Mouse (Mus musculus) CH12.LX (cell line): ENCODE measurements around the gene Zfp46. TPM values are rescaled to one million over a fixed set of nuclear protein-coding genes. Genes with fewer than 3 reads are reported as not detected.
A peak's percentile ranks its signal among the peaks of the same experiment; 100 is the strongest.

Experiments
- DNase-seq: peaks from one replicate; pipeline ENCODE4 v3.0.0-alpha.2; 2013; ENCODE audit errors: extremely low read depth
- H3K27ac ChIP-seq: 2 replicates; pipeline ENCODE4 v1.5.1; 2012; ENCODE audit warnings: low read depth, mild to moderate bottlenecking, control low read depth, moderate library complexity; ENCODE audit not compliant: insufficient read depth
- H3K27me3 ChIP-seq: replicated peaks from 2 replicates; pipeline ENCODE3; 2012; ENCODE audit warnings: inconsistent platforms
- H3K36me3 ChIP-seq, 2 experiments: replicated peaks in 1 of 2; 2 replicates each; pipeline versions ENCODE3 to v1.6.1; 2012; ENCODE audit warnings: inconsistent platforms in 1 of 2, low read length in 1 of 2, mild to moderate bottlenecking in 1 of 2, mixed read lengths in 1 of 2, moderate library complexity in 1 of 2; ENCODE audit not compliant: control insufficient read depth in 1 of 2, insufficient read depth in 1 of 2
- H3K4me1 ChIP-seq, 2 experiments: 2 replicates each; pipeline ENCODE4 v1.6.1; 2012; ENCODE audit warnings: inconsistent platforms in 1 of 2, moderate library complexity in 1 of 2; ENCODE audit not compliant: insufficient read depth in 2 of 2, control insufficient read depth in 1 of 2
- H3K4me2 ChIP-seq: 2 replicates; pipeline ENCODE4 v1.6.1; 2012; ENCODE audit warnings: low read depth, mild to moderate bottlenecking, control low read depth; ENCODE audit not compliant: poor library complexity, insufficient read depth, severe bottlenecking
- H3K4me3 ChIP-seq, 3 experiments: fragments of 150-350 bp in 1 of 3; sonication (generic) in 1 of 3; replicated peaks in 1 of 3; 2 replicates each; pipeline versions ENCODE3 to v1.5.1; 2011 to 2012; ENCODE audit warnings: low read depth in 2 of 3, low read length in 2 of 3, mild to moderate bottlenecking in 2 of 3, moderate library complexity in 2 of 3, control low read depth in 1 of 3, improper control_type of control experiment in 1 of 3, inconsistent platforms in 1 of 3, mixed read lengths in 1 of 3; ENCODE audit not compliant: poor library complexity in 1 of 3
- H3K79me2 ChIP-seq: replicated peaks from 2 replicates; pipeline ENCODE4 v1.6.1; 2012; ENCODE audit warnings: mild to moderate bottlenecking, moderate library complexity; ENCODE audit not compliant: control insufficient read depth, poor library complexity, insufficient read depth, severe bottlenecking; ENCODE audit errors: extremely low read depth
- H3K9ac ChIP-seq: 2 replicates; pipeline ENCODE4 v1.6.1; 2012; ENCODE audit warnings: low read depth, mild to moderate bottlenecking, control low read depth, moderate library complexity; ENCODE audit not compliant: insufficient read depth
- H3K9me3 ChIP-seq: replicated peaks from 2 replicates; pipeline ENCODE3; 2012; ENCODE audit warnings: low read length, inconsistent platforms, mixed read lengths
- BHLHE40 ChIP-seq: IDR thresholded peaks from 2 replicates; pipeline ENCODE4 v1.6.1; 2011; ENCODE audit warnings: mild to moderate bottlenecking, low read depth, low read length, improper control_type of control experiment
- CHD1 ChIP-seq: IDR thresholded peaks from 2 replicates; pipeline ENCODE4 v1.6.1; 2012; ENCODE audit warnings: low read depth, low read length, improper control_type of control experiment, inconsistent platforms
- CHD2 ChIP-seq: IDR thresholded peaks from 2 replicates; pipeline ENCODE4 v1.6.1; 2011; ENCODE audit warnings: low read length, improper control_type of control experiment
- CTCF ChIP-seq, 2 experiments: IDR thresholded peaks in 1 of 2; conservative IDR thresholded peaks in 1 of 2; 2 replicates each; pipeline ENCODE4 v1.5.1; 2011 to 2012; ENCODE audit warnings: low read depth in 2 of 2, low read length in 2 of 2, improper control_type of control experiment in 1 of 2, inconsistent platforms in 1 of 2, mild to moderate bottlenecking in 1 of 2, moderate library complexity in 1 of 2
- E2F4 ChIP-seq: IDR thresholded peaks from 2 replicates; pipeline ENCODE4 v1.6.1; 2011; ENCODE audit warnings: low read depth, low read length, improper control_type of control experiment; ENCODE audit not compliant: insufficient replicate concordance
- ETS1 ChIP-seq: conservative IDR thresholded peaks from 2 replicates; pipeline ENCODE4 v1.6.1; 2012; ENCODE audit warnings: low read depth, mild to moderate bottlenecking, inconsistent platforms, low read length, improper control_type of control experiment, moderate library complexity
- HCFC1 ChIP-seq: IDR thresholded peaks from 2 replicates; pipeline ENCODE4 v1.6.1; 2012; ENCODE audit warnings: low read depth, mild to moderate bottlenecking, inconsistent platforms, low read length, improper control_type of control experiment
- MAX ChIP-seq: IDR thresholded peaks from 2 replicates; pipeline ENCODE4 v1.6.1; 2011; ENCODE audit warnings: low read length, improper control_type of control experiment
- MEF2A ChIP-seq: IDR thresholded peaks from 2 replicates; pipeline ENCODE4 v1.6.1; 2014; ENCODE audit warnings: low read depth, mild to moderate bottlenecking, inconsistent platforms, low read length, improper control_type of control experiment, borderline replicate concordance
- MYC ChIP-seq: IDR thresholded peaks from 2 replicates; pipeline ENCODE4 v1.6.1; 2011; ENCODE audit warnings: low read depth, mild to moderate bottlenecking, improper control_type of control experiment, low read length
- NRF1 ChIP-seq: IDR thresholded peaks from 2 replicates; pipeline ENCODE4 v1.6.1; 2014; ENCODE audit warnings: low read depth, mild to moderate bottlenecking, inconsistent platforms, low read length, improper control_type of control experiment, moderate library complexity
- PAX5 ChIP-seq: IDR thresholded peaks from 2 replicates; pipeline ENCODE4 v1.6.1; 2012; ENCODE audit warnings: low read length, inconsistent platforms, mixed read lengths
- POLR2A ChIP-seq: IDR thresholded peaks from 2 replicates; pipeline ENCODE4 v1.6.1; 2011; ENCODE audit warnings: low read depth, mild to moderate bottlenecking, improper control_type of control experiment, low read length
- RAD21 ChIP-seq: IDR thresholded peaks from 2 replicates; pipeline ENCODE4 v1.6.1; 2011; ENCODE audit warnings: low read depth, mild to moderate bottlenecking, low read length, improper control_type of control experiment, moderate library complexity
- RCOR1 ChIP-seq: conservative IDR thresholded peaks from 2 replicates; pipeline ENCODE4 v1.6.1; 2012; ENCODE audit warnings: low read depth, mild to moderate bottlenecking, inconsistent platforms, low read length, improper control_type of control experiment
- SMC3 ChIP-seq: IDR thresholded peaks from 2 replicates; pipeline ENCODE4 v1.6.1; 2011; ENCODE audit warnings: low read depth, low read length, improper control_type of control experiment
- TBP ChIP-seq: conservative IDR thresholded peaks from 2 replicates; pipeline ENCODE4 v1.6.1; 2011; ENCODE audit warnings: low read depth, low read length, improper control_type of control experiment
- UBTF ChIP-seq: IDR thresholded peaks from 2 replicates; pipeline ENCODE4 v1.6.1; 2012; ENCODE audit warnings: low read depth, mild to moderate bottlenecking, inconsistent platforms, low read length, improper control_type of control experiment, moderate library complexity
- ZC3H11A ChIP-seq: IDR thresholded peaks from 2 replicates; pipeline ENCODE4 v1.6.1; 2012; ENCODE audit warnings: low read depth, mild to moderate bottlenecking, inconsistent platforms, low read length, improper control_type of control experiment
- ZNF384 ChIP-seq: IDR thresholded peaks from 2 replicates; pipeline ENCODE4 v1.6.1; 2012; ENCODE audit warnings: low read depth, low read length, improper control_type of control experiment, inconsistent platforms
- dilution Hi-C: fragments of 300-500 bp; cut with MboI; formaldehyde crosslinking; loops from 2 replicates; pipeline ENCODE4 v1.14.3; 2020; ENCODE audit warnings: low sequenced_read_pairs; ENCODE audit not compliant: extremely low pct_unique_long_range_greater_than_20kb, extremely low pct_ligation_motif_present
- in situ Hi-C: fragments of 300-500 bp; cut with MboI; formaldehyde crosslinking; loops from 3 replicates; pipeline ENCODE4 v1.14.3; 2019; ENCODE audit warnings: low sequenced_read_pairs, low pct_ligation_motif_present, low pct_unique_long_range_greater_than_20kb, mixed read lengths
- polyA plus RNA-seq: library from polyadenylated mRNA; unstranded; fragments of >175 nt; gene quantifications from 2 replicates; pipeline ENCODE4 v1.2.1, GENCODE M21; 2012; ENCODE audit warnings: low read depth; ENCODE audit not compliant: insufficient read length
- total RNA-seq, 2 experiments: library from RNA; depleted of rRNA; stranded (reverse); fragments of 300-350 nt in 1 of 2; fragments of >200 nt in 1 of 2; gene quantifications; 2 replicates each; pipeline ENCODE4 v1.2.3; 2012 to 2014

Gene Zfp46
- total and polyA plus RNA-seq, 3 experiments, result 2.8 to 7.2 (median 4.1) TPM

DNA sequence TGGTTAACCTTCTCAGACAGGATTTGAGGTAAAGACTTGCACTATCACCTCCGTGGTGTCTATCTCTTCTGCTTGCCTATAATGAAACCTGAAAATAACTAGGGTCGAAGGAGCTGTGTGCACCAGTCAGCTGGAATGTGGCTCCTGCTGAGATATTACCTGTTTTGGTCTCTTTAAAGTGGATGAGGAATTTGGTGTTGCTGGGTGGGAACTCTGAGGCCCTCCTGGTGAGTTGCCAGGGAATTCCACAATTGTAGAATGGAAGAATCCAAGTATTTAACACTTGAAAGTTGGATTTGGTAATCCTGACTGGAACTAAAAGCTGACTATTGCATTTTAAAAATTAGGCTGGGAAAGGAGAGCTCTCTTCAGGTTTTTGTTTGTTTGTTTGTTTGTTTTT lies 19.7 kb downstream of the Zfp46 start:
- dilution Hi-C loops, result no loop called here
- no peak for DNase-seq

DNA sequence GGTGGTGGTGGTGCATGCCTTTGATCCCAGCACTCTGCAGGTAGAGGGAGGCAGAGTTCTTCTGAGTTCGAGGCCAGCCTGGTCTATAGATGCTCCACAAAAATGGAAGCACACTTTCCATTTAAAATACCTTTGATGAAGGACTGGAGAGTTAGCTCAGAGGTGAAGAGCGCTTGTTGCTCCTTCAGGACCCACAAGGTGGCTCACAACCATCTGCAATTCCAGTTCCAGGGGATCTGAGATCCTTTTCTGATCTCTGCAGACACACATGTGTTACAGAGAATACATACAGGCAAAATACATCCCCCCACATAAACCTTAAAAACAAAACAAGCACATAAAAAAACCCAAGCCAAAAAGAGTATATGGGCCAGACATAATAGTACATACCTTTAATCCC lies 23.9 kb downstream of the Zfp46 start:
- Histone ChIP-seq H3K79me2 (peaks cover 22% of the 10 kb centered on the region), H3K4me3 (no peak overlapping the region), H3K9me3 (no peaks in the 10 kb centered on the region), H3K36me3 (no peaks in the 10 kb centered on the region), H3K4me2 (no peak overlapping the region), H3K9ac (no peak overlapping the region), H3K27me3 (peaks cover 3% of the 10 kb centered on the region), H3K4me1 (peaks cover 2 to 14% of the 10 kb centered on the region in 2 experiments; a peak in 2 of 4 replicates), H3K27ac (no peak overlapping the region)
- TF ChIP-seq CTCF (conservative IDR thresholded peaks at IDR 0.05 in 1 of 2, IDR thresholded peaks at IDR 0.05 in 1 of 2; ENCODE audit: low read depth in 2 of 2, low read length in 2 of 2) (peak in 1 of 2 experiments; percentile 12; a peak in 1 of 4 replicates), CHD2 (no peak)
- dilution Hi-C loops, result no loop called here
- in situ Hi-C loops, result no loop called here
- no peak for DNase-seq

More for the DNA sequence above, 19.7 kb downstream of the Zfp46 start:
- no peak overlapping the region for H3K4me2 ChIP-seq
- H3K9ac ChIP-seq, result no peak overlapping the region
- H3K36me3 ChIP-seq, result no peaks in the 10 kb centered on the region
- H3K4me1 ChIP-seq, result peaks cover 0 to 1% of the 10 kb centered on the region in 2 experiments; a peak in 1 of 4 replicates
- H3K27ac ChIP-seq, result no peak overlapping the region
- no peak overlapping the region for H3K4me3 ChIP-seq
- H3K9me3 ChIP-seq, result peaks cover 6% of the 10 kb centered on the region
- no peak for TF ChIP-seq CTCF (conservative IDR thresholded peaks at IDR 0.05 in 1 of 2, IDR thresholded peaks at IDR 0.05 in 1 of 2; ENCODE audit: low read depth in 2 of 2, low read length in 2 of 2)
- no peak for TF ChIP-seq PAX5
- TF ChIP-seq ZC3H11A, result no peak
- no peak for TF ChIP-seq BHLHE40
- TF ChIP-seq RCOR1, result no peak
- no peak for TF ChIP-seq RAD21
- TF ChIP-seq MYC, result no peak
- no peak for TF ChIP-seq TBP
- in situ Hi-C loops, result no loop called here
- H3K79me2 ChIP-seq, result no peaks in the 10 kb centered on the region
- H3K27me3 ChIP-seq, result peaks cover 16% of the 10 kb centered on the region

DNA sequence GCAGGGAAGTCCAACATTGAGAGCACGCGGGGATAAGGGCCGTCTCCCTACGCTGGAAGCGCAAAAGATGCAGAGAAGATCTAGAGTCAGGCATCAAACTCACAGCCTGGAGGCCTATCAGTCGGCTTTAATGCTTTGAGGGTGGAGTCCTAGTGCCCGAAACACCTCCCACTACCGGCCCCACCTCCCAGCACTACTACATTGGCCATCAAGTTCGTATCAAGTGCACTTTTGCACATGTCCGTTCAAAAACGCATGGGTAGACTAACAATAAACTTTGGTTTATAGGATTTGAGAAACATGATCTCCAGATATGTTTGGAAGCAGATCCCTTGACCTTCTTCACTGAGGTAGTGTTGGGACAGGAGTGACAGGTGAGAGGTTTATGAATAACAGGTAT lies 25.3 kb downstream of the Zfp46 start:
- TF ChIP-seq UBTF (no peak), CHD1 (no peak), MYC (peak; percentile 49; the same call in 1 of the 2 replicates), CTCF (conservative IDR thresholded peaks at IDR 0.05 in 1 of 2, IDR thresholded peaks at IDR 0.05 in 1 of 2; ENCODE audit: low read depth in 2 of 2, low read length in 2 of 2) (no peak), TBP (peak; percentile 92), ETS1 (no peak), NRF1 (no peak), E2F4 (no peak), POLR2A (peak; percentile 38), SMC3 (no peak), MAX (no peak), ZC3H11A (no peak), MEF2A (no peak), HCFC1 (no peak), ZNF384 (no peak)
- dilution Hi-C loops, result no loop called here
- H3K9ac ChIP-seq, result peak overlapping the region; percentile 60

More for the DNA sequence above, 25.3 kb downstream of the Zfp46 start:
- Histone ChIP-seq H3K4me2 (peak overlapping the region; percentile 74), H3K4me3 (peak overlapping the region; percentile 57 to 84 (median 61)), H3K36me3 (no peaks in the 10 kb centered on the region), H3K79me2 (peaks cover 34% of the 10 kb centered on the region), H3K4me1 (peaks cover 2 to 28% of the 10 kb centered on the region in 2 experiments; a peak in 2 of 4 replicates), H3K9me3 (no peaks in the 10 kb centered on the region), H3K27ac (0 out of 2 replicates have a peak overlapping the region, but pooled peaks have one; percentile 43), H3K27me3 (no peaks in the 10 kb centered on the region)
- DNase-seq, result peak; percentile 81
- in situ Hi-C loops, result loop anchor here (5.0 kb wide), 1 partner anchor 37 kb away; no protein-coding TSS in a partner anchor
